Mouse (Mus musculus): ENCODE results near the gene Vwc2.

GRCm38 (mm10) chr11:11175259-11175658 is 61.2 kb downstream of the Vwc2 start:
- TF ChIP-seq CTCF (IDR thresholded peaks at IDR 0.05; ENCODE audit: extremely low read depth, insufficient read length, insufficient replicate concordance, low read depth, low read length) (no peak), POLR2A (IDR thresholded peaks at IDR 0.05; ENCODE audit: low read depth, low read length) (no peak)
